Mouse (Mus musculus): ENCODE results near the gene Gm10097.

Gm10097 gene

GRCm38 (mm10) chr10:5068676-5069265, at the start of gene Gm10097:
Gm10097 (plus strand) TSS chr10:5069192.
- no peak for DNase-seq (ENCODE audit: low spot score in 2 of 2)

GRCm38 (mm10) chr10:5025906-5026305, 43.1 kb upstream of the Gm10097 start:
- no peak for DNase-seq (ENCODE audit: low spot score in 2 of 2)

GRCm38 (mm10) chr10:5027208-5027607, 41.8 kb upstream of the Gm10097 start:
- no peak for DNase-seq (ENCODE audit: low spot score in 2 of 2)

GRCm38 (mm10) chr10:5028301-5028700, 40.7 kb upstream of the Gm10097 start:
- DNase-seq (ENCODE audit: low spot score in 2 of 2), result no peak

GRCm38 (mm10) chr10:5029161-5029560, 39.8 kb upstream of the Gm10097 start:
- no peak for DNase-seq (ENCODE audit: low spot score in 2 of 2)

- no peak for DNase-seq (ENCODE audit: low spot score in 2 of 2)
Observed at GRCm38 (mm10) chr10:5029883-5030282, 39.1 kb upstream of the Gm10097 start.

GRCm38 (mm10) chr10:5032192-5033048, 36.6 kb upstream of the Gm10097 start:
- no peak for DNase-seq (ENCODE audit: low spot score in 2 of 2)

- DNase-seq (ENCODE audit: low spot score in 2 of 2), result no peak
Observed at GRCm38 (mm10) chr10:5041254-5041653, 27.7 kb upstream of the Gm10097 start.

- DNase-seq (ENCODE audit: low spot score in 2 of 2), result no peak
Observed at GRCm38 (mm10) chr10:5044481-5044880, 24.5 kb upstream of the Gm10097 start.

- DNase-seq (ENCODE audit: low spot score in 2 of 2), result no peak
Observed at GRCm38 (mm10) chr10:5045213-5045612, 23.8 kb upstream of the Gm10097 start.

GRCm38 (mm10) chr10:5045671-5046070, 23.3 kb upstream of the Gm10097 start:
- no peak for DNase-seq (ENCODE audit: low spot score in 2 of 2)

- DNase-seq (ENCODE audit: low spot score in 2 of 2), result no peak
Observed at GRCm38 (mm10) chr10:5056243-5056735, 12.7 kb upstream of the Gm10097 start.

GRCm38 (mm10) chr10:5056940-5057339, 12.1 kb upstream of the Gm10097 start:
- DNase-seq (ENCODE audit: low spot score in 2 of 2), result no peak

- no peak for DNase-seq (ENCODE audit: low spot score in 2 of 2)
Observed at GRCm38 (mm10) chr10:5057661-5058060, 11.3 kb upstream of the Gm10097 start.

GRCm38 (mm10) chr10:5058876-5059275, 10.1 kb upstream of the Gm10097 start:
- DNase-seq (ENCODE audit: low spot score in 2 of 2), result no peak

GRCm38 (mm10) chr10:5059983-5060382, 9.0 kb upstream of the Gm10097 start:
- DNase-seq (ENCODE audit: low spot score in 2 of 2), result no peak

GRCm38 (mm10) chr10:5067113-5067512, 1.9 kb upstream of the Gm10097 start:
- DNase-seq (ENCODE audit: low spot score in 2 of 2), result no peak

GRCm38 (mm10) chr10:5070168-5070940, 1.4 kb downstream of the Gm10097 start:
- no peak for DNase-seq (ENCODE audit: low spot score in 2 of 2)

- no peak for DNase-seq (ENCODE audit: low spot score in 2 of 2)
Observed at GRCm38 (mm10) chr10:5070941-5071231, 1.9 kb downstream of the Gm10097 start.

- DNase-seq (ENCODE audit: low spot score in 2 of 2), result no peak
Observed at GRCm38 (mm10) chr10:5072054-5072453, 3.1 kb downstream of the Gm10097 start.

GRCm38 (mm10) chr10:5075724-5076123, 6.7 kb downstream of the Gm10097 start:
- no peak for DNase-seq (ENCODE audit: low spot score in 2 of 2)

- DNase-seq (ENCODE audit: low spot score in 2 of 2), result no peak
Observed at GRCm38 (mm10) chr10:5079945-5080468, 11.0 kb downstream of the Gm10097 start.
